Mouse (Mus musculus): Measurements from ENCODE around the gene Tcea3.

Gene Tcea3

DNA sequence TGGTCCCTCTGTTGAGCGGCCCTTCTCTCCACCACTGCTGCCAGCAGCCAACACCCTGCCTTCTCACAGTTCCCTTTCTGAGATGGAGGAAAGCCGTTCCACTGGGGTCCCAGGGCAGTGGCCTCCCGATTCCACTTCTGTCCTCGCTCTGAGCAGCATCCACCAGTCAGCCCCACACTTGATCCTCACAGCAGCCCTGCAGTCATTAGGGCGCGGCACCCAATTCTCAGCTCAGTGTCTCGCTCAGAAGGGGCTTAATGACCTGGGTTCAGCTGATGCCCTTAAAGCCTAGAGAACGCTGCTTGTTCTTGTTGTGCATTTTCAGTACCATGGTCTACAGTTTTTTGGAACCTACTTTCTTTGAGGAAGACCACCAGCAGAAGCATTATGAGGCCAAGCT lies 33.6 kb downstream of the Tcea3 start:
- no peak for DNase-seq (ENCODE audit: inconsistent ontology term)

DNA sequence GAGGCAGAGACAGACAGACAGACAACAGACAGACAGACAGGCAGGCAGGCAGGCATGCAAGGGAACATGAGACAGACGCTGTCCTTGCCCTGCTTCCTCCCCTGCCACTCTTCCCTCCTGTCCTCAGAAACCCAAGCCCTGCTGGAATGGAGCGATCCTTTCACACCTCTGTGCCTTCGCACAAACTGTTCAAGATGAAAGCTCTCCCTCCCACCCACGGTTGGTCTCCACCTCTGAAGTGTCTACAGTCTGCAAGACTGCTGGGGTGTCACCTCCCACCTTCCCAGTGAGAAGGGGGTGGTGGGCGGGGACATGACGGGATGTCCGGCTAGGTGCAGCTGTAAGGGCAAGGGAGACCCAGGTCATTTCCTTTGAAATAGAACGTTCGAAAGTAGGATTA lies 34.1 kb downstream of the Tcea3 start:
- no peak for DNase-seq (ENCODE audit: inconsistent ontology term)

DNA sequence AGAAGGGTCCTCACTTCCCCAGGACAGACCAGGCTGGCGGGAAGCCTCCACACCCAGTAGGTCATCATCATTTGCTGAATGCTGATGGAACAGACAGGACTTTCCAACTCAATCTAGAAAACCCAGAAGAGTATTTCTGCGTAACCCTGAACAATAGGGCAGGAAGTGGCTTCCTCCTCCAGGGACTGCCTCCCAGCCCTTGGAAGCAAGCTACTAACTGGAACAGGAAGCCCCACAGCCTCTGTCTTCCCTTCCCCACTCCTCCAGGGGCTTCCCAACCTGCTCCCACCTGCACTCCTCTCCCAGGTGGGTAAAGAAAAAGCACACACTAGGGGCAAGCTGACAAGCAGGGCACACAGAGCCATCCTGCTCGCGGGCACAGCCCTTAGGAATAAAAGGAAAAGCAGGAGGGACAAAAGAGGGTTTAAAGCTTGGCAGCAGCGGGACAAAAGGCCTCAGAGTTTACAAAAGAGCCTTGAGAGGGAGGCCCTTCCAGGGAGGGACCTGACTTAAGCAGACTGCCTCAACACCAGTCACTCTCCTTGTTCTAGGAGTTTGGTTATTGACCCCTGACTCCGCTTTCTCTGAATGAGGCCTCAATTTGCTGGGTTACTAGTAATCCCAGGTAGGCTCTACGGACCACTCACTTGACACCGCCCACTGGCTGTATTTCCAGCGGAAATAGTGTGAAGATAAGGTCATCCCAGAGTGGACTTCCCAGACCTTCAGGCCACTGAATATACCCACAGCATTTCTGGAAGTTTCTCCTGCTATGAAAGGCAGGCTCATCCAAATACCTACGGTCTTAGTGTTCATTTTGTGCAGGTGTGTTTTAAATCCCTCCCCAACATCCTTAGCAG lies 35.3 kb downstream of the Tcea3 start:
- peak; percentile 19 for DNase-seq (ENCODE audit: inconsistent ontology term)

DNA sequence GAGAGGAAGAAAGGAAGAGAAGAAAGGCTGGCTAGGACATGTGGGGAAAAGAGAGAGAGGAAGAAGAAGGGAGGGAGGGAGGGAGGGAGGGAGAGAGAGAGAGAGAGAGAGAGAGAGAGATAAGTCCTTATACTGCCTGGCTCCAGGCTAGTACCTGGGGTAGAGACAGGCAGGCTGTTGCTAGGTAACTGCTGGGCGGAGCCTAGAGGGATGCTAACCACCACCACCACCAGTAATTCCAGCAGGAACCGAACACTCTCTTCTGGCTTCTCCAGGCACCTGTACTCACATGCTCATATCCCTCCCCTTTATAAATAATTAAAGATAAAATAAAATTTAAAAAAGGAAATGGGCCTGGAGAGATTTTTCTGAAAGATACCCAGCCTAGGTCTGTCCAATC lies 36.3 kb downstream of the Tcea3 start:
- no peak for DNase-seq (ENCODE audit: inconsistent ontology term)

DNA sequence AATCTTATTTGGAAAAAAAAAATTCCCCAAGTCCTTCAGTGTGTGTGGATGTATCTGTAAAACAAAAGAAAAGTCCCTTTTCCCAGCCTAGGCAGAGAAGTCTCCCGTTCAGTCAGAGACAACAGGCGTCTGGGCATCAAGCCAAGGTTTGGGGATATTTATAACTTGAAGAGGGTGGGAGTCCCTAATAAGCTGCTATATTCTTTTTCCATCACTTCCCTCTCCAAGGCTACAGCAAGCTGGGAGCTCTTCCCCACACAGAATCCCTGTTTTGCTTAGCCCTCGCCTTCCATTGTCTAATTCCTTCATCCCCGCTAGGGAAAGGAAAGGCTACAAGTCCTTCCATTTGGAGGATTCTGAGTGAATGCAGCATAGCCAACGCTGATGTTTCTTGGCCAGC lies 36.9 kb downstream of the Tcea3 start, which contains the start of gene Zfp46:
Gene Zfp46 (plus strand): TSS at position 229 of the 400 bp plus-strand sequence.
- DNase-seq (ENCODE audit: inconsistent ontology term), result peak; percentile 73

DNA sequence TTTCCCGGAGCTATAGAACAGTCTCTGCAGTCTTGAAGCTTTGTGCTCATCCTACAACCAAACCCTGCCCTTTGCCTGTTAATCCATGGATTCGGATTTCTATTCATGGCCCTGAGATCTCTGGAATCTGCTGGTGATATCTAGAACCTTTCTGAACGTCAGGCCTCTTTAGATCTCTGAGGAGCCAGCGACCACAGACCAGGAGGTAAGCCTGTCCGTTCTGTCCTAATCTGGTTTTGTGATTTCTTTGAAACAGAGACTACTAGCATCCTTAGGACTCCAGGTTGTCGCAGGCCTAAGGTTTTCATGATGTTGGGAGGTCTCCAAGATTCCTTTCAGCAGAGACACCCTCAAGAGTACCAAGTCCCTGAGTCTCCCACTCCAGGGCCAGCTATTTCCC lies 37.4 kb downstream of the Tcea3 start:
- no peak for DNase-seq (ENCODE audit: inconsistent ontology term)

DNA sequence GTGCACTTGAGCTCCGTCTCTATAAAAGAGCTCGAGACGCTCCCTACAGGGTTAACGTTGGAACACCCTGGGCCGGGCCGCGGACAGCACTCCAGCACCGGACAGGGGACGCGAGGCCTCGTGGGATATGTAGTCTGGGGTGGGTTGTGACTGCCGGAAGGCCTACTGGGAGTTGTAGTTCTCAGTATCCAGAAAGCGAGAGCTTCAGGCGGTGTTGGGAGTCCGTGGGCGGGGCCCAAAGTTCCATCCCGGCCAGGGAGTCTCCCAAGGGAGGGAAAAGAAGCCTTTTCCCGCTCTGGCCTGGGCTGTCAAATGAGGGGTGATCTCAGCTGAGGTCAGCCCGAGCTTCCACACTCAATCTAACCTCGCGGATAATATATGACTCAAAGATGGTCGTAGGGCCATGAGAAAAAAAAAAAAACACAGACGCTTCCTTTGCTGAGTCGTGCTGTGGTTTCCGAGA lies 37.9 kb downstream of the Tcea3 start:
- DNase-seq (ENCODE audit: inconsistent ontology term), result peak; percentile 97

DNA sequence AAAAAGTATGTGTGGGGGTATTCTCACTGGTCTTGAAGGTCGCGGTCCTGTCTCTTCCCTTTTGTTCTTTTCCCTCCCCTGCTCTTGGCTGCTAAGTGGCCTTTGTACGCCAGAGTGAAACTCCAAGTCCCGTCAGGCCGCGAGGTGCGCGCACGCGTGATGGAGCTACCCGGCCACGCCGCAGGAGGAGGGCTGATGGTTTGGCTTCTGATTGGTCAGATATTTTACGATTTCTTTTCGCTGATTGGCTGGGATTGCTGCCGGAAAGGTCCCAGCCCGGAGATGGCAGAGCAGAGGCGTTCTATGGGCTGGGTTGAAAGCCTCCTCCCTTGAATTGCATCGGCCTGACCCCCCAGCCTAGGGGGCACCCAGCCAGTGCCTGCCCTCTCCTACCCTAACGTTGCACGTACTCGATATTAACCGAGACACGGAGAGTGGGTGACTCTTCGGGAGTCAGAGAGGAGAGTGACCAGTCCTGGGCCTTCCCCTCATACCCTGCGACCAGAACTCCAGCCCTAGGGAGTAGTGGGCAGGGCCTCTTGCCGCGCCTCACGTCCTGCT lies 38.4 kb downstream of the Tcea3 start:
- peak; percentile 98 for DNase-seq (ENCODE audit: inconsistent ontology term)

DNA sequence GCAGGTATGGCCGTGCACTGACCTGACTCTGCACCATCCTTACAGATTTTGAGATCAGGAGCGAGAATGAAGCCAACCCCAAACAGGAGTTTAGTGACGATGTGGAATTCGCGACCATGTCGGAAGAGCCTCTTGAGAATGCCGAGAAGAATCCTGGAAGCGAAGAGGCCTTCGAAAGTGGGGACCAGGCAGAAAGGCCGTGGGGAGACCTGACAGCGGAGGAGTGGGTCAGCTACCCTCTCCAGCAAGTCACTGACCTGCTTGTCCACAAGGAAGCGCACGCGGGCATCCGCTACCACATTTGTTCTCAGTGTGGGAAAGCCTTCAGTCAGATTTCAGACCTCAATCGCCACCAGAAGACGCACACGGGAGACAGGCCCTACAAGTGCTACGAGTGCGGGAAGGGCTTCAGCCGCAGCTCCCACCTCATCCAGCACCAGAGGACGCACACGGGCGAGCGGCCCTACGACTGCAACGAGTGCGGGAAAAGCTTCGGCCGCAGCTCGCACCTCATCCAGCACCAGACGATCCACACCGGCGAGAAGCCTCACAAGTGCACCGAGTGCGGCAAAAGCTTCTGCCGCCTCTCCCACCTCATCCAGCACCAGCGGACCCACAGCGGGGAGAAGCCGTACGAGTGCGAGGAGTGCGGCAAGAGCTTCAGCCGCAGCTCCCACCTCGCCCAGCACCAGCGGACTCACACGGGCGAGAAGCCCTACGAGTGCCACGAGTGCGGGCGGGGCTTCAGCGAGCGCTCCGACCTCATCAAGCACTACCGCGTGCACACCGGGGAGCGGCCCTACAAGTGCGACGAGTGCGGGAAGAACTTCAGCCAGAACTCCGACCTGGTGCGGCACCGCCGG lies 42.6 kb downstream of the Tcea3 start:
- no peak for DNase-seq (ENCODE audit: inconsistent ontology term)

DNA sequence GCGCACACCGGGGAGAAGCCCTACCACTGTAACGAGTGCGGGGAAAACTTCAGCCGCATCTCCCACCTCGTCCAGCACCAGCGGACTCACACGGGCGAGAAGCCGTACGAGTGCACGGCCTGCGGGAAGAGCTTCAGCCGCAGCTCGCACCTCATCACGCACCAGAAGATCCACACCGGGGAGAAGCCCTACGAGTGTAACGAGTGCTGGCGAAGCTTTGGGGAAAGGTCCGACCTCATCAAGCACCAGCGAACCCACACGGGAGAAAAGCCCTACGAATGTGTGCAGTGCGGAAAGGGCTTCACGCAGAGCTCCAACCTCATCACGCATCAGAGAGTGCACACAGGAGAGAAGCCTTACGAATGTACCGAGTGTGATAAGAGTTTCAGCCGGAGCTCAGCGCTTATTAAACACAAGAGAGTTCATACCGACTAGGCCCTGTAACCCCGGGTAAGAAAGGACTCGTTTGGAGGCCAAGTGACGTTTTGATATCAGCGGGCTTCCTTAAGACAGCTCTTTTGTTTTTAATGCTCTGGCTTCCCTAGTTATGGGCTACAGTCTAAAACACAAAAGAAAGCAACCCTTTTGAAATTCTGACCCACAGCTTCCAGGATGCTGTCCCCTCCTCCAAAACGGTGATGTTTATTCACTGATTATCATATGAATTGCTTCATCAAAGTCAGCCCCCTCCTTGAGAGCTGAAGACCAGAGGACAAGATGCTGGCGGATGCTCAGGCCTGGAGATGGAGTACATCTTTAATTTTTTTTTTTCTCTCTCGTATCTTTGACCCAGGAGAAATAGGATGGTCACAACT lies 43.5 kb downstream of the Tcea3 start:
- no peak for DNase-seq (ENCODE audit: inconsistent ontology term)

DNA sequence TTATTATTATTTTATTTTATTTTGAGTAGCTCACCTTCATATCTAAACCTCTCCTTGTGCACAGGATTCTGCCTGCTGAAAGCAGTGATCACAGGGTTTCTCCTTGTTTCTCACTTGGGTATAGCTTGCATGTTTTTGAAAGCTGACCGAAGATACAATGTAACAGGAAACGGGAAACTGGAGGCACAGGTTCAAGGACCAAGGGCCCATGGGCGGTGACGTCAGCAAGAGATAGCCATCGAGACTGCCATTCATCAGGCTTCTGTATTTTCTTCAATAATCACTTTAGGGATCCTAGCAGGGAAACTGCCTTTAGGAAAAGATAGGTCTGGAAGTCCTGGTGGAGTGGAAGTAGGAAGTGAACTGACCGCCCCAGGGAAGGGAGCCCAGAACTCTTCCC lies 44.2 kb downstream of the Tcea3 start:
- no peak for DNase-seq (ENCODE audit: inconsistent ontology term)

DNA sequence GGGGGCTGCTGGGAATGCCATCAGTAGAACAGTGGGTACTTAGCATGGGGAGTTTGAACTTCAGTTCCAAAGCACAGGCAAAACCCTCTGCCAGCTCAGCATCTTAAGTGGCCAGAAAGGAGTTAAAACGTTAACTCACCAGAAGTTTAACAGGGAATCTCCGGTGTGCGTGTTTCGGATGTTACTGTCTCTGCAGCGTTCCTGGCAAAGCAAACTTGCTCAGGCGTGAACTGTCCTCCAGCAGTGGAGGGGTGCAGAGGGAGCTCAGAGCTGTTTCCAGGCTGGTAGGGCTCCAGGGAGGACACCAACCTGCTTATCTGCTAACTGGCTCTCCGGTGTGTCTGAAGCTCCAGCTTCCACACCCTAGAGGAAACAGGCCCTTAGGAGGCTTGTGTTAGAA lies 48.4 kb downstream of the Tcea3 start:
- no peak for DNase-seq (ENCODE audit: inconsistent ontology term)

DNA sequence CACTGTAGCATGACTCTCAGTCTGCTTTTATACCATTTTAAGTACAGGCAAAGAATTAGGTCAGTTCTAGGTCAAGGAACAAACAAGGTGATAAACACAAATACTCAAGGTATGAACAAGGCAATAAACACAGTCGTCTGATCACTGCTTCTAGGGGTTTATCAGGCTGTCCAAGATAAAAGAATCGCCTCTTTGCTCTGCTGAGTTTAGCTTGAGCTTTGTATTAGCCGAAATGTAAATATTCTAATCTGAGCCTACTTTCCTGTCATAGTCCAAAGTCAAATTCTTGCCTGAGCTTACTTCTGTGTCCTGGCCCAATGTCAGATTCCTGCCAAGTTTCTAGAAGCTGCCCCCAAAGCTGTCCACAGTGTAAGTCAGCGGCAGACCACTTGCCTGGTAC lies 54.9 kb downstream of the Tcea3 start:
- DNase-seq (ENCODE audit: inconsistent ontology term), result no peak

DNA sequence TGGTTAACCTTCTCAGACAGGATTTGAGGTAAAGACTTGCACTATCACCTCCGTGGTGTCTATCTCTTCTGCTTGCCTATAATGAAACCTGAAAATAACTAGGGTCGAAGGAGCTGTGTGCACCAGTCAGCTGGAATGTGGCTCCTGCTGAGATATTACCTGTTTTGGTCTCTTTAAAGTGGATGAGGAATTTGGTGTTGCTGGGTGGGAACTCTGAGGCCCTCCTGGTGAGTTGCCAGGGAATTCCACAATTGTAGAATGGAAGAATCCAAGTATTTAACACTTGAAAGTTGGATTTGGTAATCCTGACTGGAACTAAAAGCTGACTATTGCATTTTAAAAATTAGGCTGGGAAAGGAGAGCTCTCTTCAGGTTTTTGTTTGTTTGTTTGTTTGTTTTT lies 56.7 kb downstream of the Tcea3 start:
- no peak for DNase-seq (ENCODE audit: inconsistent ontology term)

DNA sequence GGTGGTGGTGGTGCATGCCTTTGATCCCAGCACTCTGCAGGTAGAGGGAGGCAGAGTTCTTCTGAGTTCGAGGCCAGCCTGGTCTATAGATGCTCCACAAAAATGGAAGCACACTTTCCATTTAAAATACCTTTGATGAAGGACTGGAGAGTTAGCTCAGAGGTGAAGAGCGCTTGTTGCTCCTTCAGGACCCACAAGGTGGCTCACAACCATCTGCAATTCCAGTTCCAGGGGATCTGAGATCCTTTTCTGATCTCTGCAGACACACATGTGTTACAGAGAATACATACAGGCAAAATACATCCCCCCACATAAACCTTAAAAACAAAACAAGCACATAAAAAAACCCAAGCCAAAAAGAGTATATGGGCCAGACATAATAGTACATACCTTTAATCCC lies 60.8 kb downstream of the Tcea3 start:
- no peak for DNase-seq (ENCODE audit: inconsistent ontology term)

DNA sequence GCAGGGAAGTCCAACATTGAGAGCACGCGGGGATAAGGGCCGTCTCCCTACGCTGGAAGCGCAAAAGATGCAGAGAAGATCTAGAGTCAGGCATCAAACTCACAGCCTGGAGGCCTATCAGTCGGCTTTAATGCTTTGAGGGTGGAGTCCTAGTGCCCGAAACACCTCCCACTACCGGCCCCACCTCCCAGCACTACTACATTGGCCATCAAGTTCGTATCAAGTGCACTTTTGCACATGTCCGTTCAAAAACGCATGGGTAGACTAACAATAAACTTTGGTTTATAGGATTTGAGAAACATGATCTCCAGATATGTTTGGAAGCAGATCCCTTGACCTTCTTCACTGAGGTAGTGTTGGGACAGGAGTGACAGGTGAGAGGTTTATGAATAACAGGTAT lies 62.3 kb downstream of the Tcea3 start:
- peak; percentile 71 for DNase-seq (ENCODE audit: inconsistent ontology term)

DNA sequence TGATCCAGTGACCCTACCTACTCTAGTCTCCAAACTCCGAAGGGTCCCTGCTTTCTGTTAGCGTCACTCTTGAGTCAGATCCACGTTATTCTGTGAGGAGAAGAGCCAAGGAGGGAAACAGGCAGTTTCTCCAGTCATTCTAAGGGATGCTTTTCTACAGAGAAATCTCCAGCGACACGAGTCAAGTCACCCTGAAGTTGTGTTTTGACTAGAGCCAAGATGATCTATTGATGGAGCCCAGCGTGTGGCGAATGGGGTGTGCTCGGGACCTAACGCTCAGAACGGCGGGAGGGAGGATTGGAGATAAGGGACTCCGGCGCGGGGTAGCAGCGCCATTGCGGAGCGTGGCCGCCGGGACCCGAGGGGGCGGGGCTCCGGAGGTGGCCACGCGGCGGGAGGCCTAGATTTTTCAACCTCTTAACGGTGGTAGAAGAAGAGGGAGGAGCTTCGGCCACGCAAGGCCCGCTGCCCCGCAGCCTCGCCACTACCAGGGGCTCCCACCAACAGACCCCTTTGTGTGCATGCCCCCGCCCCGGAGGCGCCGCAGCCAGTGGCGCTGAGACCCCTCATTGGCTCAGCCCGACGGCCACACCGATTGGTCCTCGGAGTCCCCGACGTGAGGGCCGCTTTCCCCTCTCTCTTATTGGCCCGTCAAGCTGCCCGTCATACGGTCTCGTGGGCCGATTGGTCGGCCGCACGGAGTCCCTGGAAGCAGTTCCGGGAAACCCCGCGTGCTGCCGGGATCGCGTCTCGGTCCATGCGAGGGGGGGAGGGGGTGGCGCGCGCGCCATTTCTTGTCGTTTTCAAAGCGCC lies 62.9 kb downstream of the Tcea3 start, which contains the start of gene Hnrnpr:
Gene Hnrnpr (plus strand): TSS at position 714 of the 813 bp plus-strand sequence.
- DNase-seq (ENCODE audit: inconsistent ontology term), result peak; percentile 98

DNA sequence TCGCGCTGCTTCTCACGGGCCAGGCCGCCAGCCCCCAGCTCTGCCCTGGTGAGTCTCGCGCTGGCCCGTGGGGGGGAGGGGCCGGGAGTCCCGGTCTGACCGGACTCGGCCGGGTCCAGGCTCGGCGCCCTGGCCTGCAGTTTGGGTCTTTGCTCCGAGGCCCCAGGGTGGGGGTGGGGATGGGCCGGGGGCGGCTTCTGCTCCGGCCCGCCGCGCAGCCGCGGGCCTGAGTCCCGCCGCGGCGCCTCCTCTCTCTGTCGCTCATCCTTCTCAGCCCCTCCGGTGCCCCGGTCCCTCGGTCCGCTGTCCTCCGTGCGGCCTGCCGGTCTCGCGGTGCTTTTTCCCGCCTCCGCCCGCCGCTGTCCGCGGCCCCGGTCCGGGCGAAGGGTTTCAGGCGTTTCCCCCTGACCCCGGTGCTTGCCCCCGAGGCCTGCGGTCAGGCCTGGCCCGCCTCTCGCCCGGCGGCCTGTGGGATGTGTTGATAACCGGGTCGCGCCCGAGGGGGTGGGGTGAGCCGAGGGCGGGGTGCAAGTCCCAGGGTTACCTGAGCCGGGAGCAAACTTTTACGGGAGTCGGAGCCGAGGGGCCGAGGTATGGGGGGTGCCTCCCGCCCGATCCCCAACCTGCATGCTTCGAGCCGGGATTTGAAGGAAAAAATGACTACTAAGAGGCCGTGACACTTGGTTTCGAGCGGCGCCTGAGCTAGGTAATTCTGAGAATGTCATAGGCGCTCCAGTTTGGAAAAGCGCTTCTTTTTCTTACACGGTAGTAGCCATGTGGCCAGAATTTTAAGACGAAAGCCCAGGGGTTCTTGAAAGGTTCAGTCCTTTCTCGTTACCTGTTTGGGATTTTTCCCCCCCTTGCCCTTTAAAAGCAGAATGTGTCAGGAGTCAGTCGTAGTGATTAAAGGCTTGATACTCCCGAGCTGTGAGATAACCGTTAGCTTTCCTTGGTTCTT lies 63.8 kb downstream of the Tcea3 start:
- peak; percentile 69 for DNase-seq (ENCODE audit: inconsistent ontology term)

DNA sequence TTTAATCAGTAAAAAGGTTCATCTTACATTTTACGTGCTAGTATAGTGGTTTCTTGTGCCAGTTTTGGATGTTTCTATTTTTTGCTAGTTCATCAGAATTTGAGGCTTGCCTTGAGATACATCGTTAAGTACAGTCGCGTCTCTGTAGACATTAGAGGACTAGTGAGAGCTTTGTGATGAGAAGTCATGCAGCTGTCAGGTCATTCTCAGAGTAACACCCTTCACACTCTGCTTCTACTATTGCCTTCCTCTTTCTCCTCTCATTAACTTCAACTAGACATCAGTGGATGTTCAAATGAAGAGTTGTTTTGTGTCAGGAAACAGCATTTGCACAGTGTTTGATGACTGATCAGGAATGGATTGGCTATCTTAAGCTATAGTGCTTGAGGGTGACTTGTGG lies 65.1 kb downstream of the Tcea3 start:
- no peak for DNase-seq (ENCODE audit: inconsistent ontology term)
